Mouse (Mus musculus) myocyte (in vitro differentiated cells): ENCODE results near the gene Chmp3.

ENCODE experiments used
- E2F4 ChIP-seq: IDR thresholded peaks from one replicate; pipeline ENCODE4 v1.6.1; 2011; ENCODE audit warnings: mild to moderate bottlenecking, control low read depth, moderate library complexity; ENCODE audit not compliant: insufficient read depth
- MAX ChIP-seq: IDR thresholded peaks from one replicate; pipeline ENCODE4 v1.6.1; 2011; ENCODE audit warnings: low read depth, mild to moderate bottlenecking, control low read depth
- MYOD1 ChIP-seq, 3 experiments: IDR thresholded peaks; one replicate each; pipeline ENCODE4 v1.6.1; 2011; ENCODE audit warnings: control low read depth in 2 of 3, low read depth in 2 of 3, mild to moderate bottlenecking in 2 of 3, moderate library complexity in 1 of 3; ENCODE audit not compliant: insufficient read length in 2 of 3, control insufficient read depth in 1 of 3
- POLR2A ChIP-seq: IDR thresholded peaks from one replicate; pipeline ENCODE4 v1.6.1; 2011; ENCODE audit warnings: low read depth, mild to moderate bottlenecking, control low read depth, moderate library complexity; ENCODE audit not compliant: insufficient read length
- POLR2AphosphoS2 ChIP-seq: IDR thresholded peaks from one replicate; pipeline ENCODE4 v1.6.1; 2011; ENCODE audit warnings: low read depth, control low read depth; ENCODE audit not compliant: insufficient read length
- TCF12 ChIP-seq: IDR thresholded peaks from one replicate; pipeline ENCODE4 v1.6.1; 2011; ENCODE audit warnings: mild to moderate bottlenecking, control low read depth; ENCODE audit not compliant: poor library complexity, insufficient read depth, severe bottlenecking
- TCF3 ChIP-seq: IDR thresholded peaks from one replicate; pipeline ENCODE4 v1.6.1; 2011; ENCODE audit warnings: low read depth, control low read depth; ENCODE audit not compliant: insufficient read length
- USF1 ChIP-seq: IDR thresholded peaks from one replicate; pipeline ENCODE4 v1.6.1; 2011; ENCODE audit warnings: low read depth, mild to moderate bottlenecking, control low read depth, moderate library complexity

- TF ChIP-seq TCF12 (no peak), POLR2A (no peak), POLR2AphosphoS2 (no peak), TCF3 (no peak), E2F4 (no peak), MYOD1 (IDR thresholded peaks at IDR 0.05; ENCODE audit: control insufficient read depth in 1 of 3, insufficient read length in 2 of 3, low read depth in 2 of 3) (no peak), MAX (no peak), USF1 (no peak)
These were observed 39.9 kb upstream of the Chmp3 start for GRCm38 (mm10) chr6:71503670-71504069.
